Mouse (Mus musculus) testis, adult 2 months (tissue): ENCODE results near the gene Ccdc63.

Source experiments
- CTCF ChIP-seq: fragments of 200-500 bp; IDR thresholded peaks from 2 replicates; pipeline ENCODE4 v1.5.1; 2012; ENCODE audit warnings: low read depth, mild to moderate bottlenecking, inconsistent platforms, low read length, moderate library complexity; ENCODE audit not compliant: control insufficient read depth, insufficient read depth, insufficient replicate concordance
- POLR2A ChIP-seq: fragments of 200-500 bp; IDR thresholded peaks from 2 replicates; pipeline ENCODE4 v1.6.1; 2012; ENCODE audit warnings: low read depth, mild to moderate bottlenecking, inconsistent platforms, low read length, moderate library complexity; ENCODE audit not compliant: control insufficient read depth

DNA sequence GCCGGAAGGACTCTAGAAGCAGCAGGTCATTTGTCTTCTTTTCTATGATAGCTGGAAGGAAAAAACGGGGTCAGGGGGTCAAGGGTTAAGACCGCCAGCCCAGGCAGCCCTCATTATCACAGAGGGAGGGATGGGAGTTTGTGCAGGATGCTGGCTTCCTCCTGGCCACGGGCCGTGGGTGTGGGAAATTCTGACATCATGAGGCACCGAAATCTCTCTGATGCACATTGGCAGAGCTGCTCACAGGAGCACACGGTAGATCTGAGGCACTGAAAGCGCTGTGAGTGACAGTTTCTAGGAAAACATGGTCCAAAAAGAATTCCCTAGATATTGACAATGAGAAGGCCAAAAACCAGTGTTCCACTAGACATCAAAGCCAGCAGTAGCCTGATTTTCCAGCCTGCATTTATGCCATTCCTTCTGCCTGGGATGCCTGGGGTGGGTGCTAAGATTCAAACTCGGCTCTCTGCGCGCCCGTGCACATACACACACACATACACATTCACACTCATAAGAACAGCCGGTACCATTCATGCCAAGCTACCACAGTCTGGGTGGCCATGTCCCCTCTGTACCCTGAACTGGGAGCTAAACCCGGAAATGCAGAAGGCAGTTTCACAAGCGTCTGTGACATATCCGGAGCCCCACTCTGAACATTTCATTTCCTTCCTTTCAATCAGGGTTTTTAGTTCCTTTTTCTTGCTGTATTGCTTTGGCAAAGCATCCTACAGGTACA is 31.1 kb downstream of the Ccdc63 start:
- TF ChIP-seq POLR2A (no peak), CTCF (no peak)
